Mouse (Mus musculus) left cerebral cortex, adult 8-10 months (tissue): ENCODE data around the gene Ppp1r15b. TPM values are rescaled to one million over a fixed set of nuclear protein-coding genes. Genes with fewer than 3 reads are reported as not detected.

Experiments
- total RNA-seq, 4 experiments: library from RNA; stranded (reverse); gene quantifications; 2 replicates each; pipeline ENCODE4 v1.2.4; 2022

Ppp1r15b gene
- total RNA-seq, 4 experiments from 2014 or later, result 41.0 to 43.6 (median 42.0) TPM

Other genes starting within 250 kb of the Ppp1r15b start
- gene Mdm4, start 100.6 kb upstream of the Ppp1r15b start, total RNA-seq, result 10 to 100 TPM; 78.7 to 86.6 (median 81.7) TPM
- 10 to 100 TPM; 19.4 to 22.5 (median 21.3) TPM for gene Pik3c2b, start 85.5 kb upstream of the Ppp1r15b start, total RNA-seq
- gene Plekha6, start 33.1 kb downstream of the Ppp1r15b start, total RNA-seq, result 10 to 100 TPM; 83.6 to 89.6 (median 88.4) TPM
- gene Golt1a, start 178.7 kb downstream of the Ppp1r15b start, total RNA-seq, result 1 to 10 TPM in 3 of 4 experiments, under 1 TPM in 1; 0.28 to 4.8 (median 2.4) TPM
- not detected for gene Kiss1, start 190.7 kb downstream of the Ppp1r15b start, total RNA-seq
- gene Ren1, start 219.4 kb downstream of the Ppp1r15b start, total RNA-seq, result not detected
- gene Etnk2, start 232.4 kb downstream of the Ppp1r15b start, total RNA-seq, result 1 to 10 TPM; 7.1 to 9.9 (median 7.9) TPM